Mouse (Mus musculus): ENCODE results near the gene Wdr25. TPM values are rescaled to one million over a fixed set of nuclear protein-coding genes. Genes with fewer than 3 reads are reported as not detected.
A peak's percentile ranks its signal among the peaks of the same experiment; 100 is the strongest.

The Wdr25 gene
- polyA plus RNA-seq, 1 experiment, result 6.4 TPM

DNA sequence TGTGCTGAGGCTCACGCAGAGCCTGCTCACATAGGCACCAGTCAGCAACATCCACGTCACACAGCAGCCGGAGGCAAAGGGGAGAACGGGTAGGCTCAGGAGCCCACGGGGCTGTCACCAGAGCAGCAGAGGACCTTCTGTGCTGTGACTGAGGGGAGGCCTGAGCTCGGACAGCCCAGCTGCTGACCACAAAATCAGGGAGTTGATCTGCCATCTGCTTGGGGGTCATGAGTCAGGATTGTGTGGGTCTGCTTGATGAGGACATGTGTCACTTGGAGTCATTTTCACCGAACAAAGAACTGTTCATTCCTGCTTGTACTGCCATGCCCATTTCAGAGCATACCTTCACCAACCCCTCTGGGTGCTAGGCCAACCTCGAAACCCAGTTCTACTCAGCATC lies 37.2 kb upstream of the Wdr25 start:
- no peak for TF ChIP-seq POLR2A (IDR thresholded peaks at IDR 0.05; ENCODE audit: low read depth, low read length)
- no peak for TF ChIP-seq CTCF (IDR thresholded peaks at IDR 0.05; ENCODE audit: extremely low read depth, insufficient read depth, insufficient read length, insufficient replicate concordance)
- H3K27me3 ChIP-seq (ENCODE audit: control insufficient read depth, insufficient read depth, low read length), result no peaks in the 10 kb centered on the region
- no peak overlapping the region for H3K27ac ChIP-seq (ENCODE audit: insufficient read depth, low read length)
- no peak for DNase-seq (ENCODE audit: low read depth in 1 of 2, low spot score in 2 of 2)
- WGBS, result 87% methylated on average over 8 of the region's 8 CpGs
- no peaks in the 10 kb centered on the region for H3K4me1 ChIP-seq (ENCODE audit: control insufficient read depth, insufficient read depth, insufficient read length)
- peaks cover 6% of the 10 kb centered on the region for H3K36me3 ChIP-seq (ENCODE audit: control insufficient read depth, insufficient read depth, low read length)
- no peak overlapping the region for H3K4me3 ChIP-seq (ENCODE audit: extremely low read depth, insufficient read depth, insufficient read length)

DNA sequence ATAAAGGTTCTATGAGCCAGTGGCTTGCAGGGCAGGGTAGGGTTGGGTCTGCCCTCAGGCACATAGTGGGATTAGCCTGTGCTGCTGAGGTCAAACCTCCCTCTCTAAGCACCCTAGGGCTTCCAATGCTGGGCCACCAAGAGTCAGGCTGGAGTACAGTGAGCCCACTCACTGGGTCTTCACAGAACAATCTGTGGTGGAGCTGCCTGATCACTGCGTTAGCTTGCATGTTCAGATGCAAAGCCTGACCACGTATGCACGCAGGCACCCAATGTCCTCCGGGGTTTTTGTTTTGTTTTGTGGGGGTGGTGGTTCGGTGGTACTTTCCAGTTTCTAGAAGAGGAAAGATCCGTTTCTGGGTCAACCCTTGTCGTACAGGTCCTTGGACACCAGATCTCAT lies 36.3 kb upstream of the Wdr25 start:
- no peak for DNase-seq (ENCODE audit: low read depth in 1 of 2, low spot score in 2 of 2)
- H3K27ac ChIP-seq (ENCODE audit: insufficient read depth, low read length), result no peak overlapping the region
- WGBS, result 89% methylated on average over 7 of the region's 7 CpGs

DNA sequence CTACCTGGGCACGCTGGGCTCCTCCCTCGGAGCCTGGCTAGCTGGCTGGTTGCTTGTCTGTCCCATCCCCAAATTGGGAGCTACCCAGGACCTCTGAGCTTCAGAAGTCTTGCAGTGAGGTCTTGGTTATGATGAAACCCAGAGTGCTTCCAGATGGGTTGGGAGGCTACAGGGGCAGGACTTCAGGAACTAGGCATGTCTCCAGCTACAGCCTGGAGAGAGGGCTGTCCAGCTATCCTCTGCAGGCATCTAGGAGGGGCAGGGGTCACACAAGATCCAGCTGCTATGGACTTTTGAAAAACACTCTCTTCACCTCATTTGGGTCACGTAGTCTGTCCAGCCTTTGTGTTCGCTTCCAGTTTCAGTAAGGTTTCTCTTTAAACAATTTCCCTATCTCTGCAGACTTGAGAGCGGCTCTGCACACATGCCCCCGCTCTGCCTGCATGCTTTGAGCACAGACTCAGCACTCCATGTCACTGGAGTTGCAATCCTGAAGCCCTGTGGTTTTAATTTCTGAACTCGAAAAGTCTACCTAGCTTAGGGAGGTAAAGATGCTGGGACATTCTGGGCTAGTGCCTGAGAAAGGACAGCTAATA lies 35.7 kb upstream of the Wdr25 start:
- H3K27ac ChIP-seq (ENCODE audit: insufficient read depth, low read length), result no peak overlapping the region
- peaks cover 11% of the 10 kb centered on the region for H3K36me3 ChIP-seq (ENCODE audit: control insufficient read depth, insufficient read depth, low read length)
- WGBS, result 83% methylated on average over 7 of the region's 7 CpGs
- H3K27me3 ChIP-seq (ENCODE audit: control insufficient read depth, insufficient read depth, low read length), result no peaks in the 10 kb centered on the region
- H3K4me3 ChIP-seq (ENCODE audit: extremely low read depth, insufficient read depth, insufficient read length), result no peak overlapping the region
- no peaks in the 10 kb centered on the region for H3K4me1 ChIP-seq (ENCODE audit: control insufficient read depth, insufficient read depth, insufficient read length)
- DNase-seq (ENCODE audit: low read depth in 1 of 2, low spot score in 2 of 2), result no peak
- no peak for TF ChIP-seq POLR2A (IDR thresholded peaks at IDR 0.05; ENCODE audit: low read depth, low read length)
- TF ChIP-seq CTCF (IDR thresholded peaks at IDR 0.05; ENCODE audit: extremely low read depth, insufficient read depth, insufficient read length, insufficient replicate concordance), result no peak

More for the DNA sequence above, 36.3 kb upstream of the Wdr25 start:
- H3K4me1 ChIP-seq (ENCODE audit: control insufficient read depth, insufficient read depth, insufficient read length), result no peaks in the 10 kb centered on the region
- H3K27me3 ChIP-seq (ENCODE audit: control insufficient read depth, insufficient read depth, low read length), result no peaks in the 10 kb centered on the region
- peaks cover 9% of the 10 kb centered on the region for H3K36me3 ChIP-seq (ENCODE audit: control insufficient read depth, insufficient read depth, low read length)
- no peak for TF ChIP-seq POLR2A (IDR thresholded peaks at IDR 0.05; ENCODE audit: low read depth, low read length)
- no peak overlapping the region for H3K4me3 ChIP-seq (ENCODE audit: extremely low read depth, insufficient read depth, insufficient read length)

DNA sequence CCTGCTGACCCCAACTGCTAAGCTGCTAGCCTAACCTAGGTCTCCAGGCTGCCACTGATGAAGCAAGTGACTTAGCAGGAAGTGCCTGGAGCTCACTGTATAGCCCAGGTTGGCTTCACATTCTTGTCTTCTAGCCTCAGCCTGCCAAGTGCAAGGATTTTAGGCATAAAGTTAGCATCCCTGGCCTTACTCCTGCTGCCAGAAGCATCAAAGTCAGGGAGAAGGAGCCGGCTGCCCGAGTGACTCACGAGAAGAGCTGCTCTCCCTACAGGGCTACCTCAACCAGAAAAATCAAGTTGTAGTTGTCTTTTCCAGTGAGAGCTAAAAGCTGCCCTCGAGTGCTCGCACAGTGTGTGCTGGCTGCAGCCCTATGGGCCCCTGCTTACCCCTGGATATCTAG lies 34.9 kb upstream of the Wdr25 start:
- no peaks in the 10 kb centered on the region for H3K27me3 ChIP-seq (ENCODE audit: control insufficient read depth, insufficient read depth, low read length)
- DNase-seq (ENCODE audit: low read depth in 1 of 2, low spot score in 2 of 2), result no peak
- peak overlapping the region; percentile 6; the same call in 1 of the 2 replicates for H3K27ac ChIP-seq (ENCODE audit: insufficient read depth, low read length)
- H3K4me1 ChIP-seq (ENCODE audit: control insufficient read depth, insufficient read depth, insufficient read length), result no peaks in the 10 kb centered on the region
- 77% methylated on average over 5 of the region's 5 CpGs for WGBS
- TF ChIP-seq CTCF (IDR thresholded peaks at IDR 0.05; ENCODE audit: extremely low read depth, insufficient read depth, insufficient read length, insufficient replicate concordance), result no peak
- TF ChIP-seq POLR2A (IDR thresholded peaks at IDR 0.05; ENCODE audit: low read depth, low read length), result no peak
- H3K4me3 ChIP-seq (ENCODE audit: extremely low read depth, insufficient read depth, insufficient read length), result no peak overlapping the region
- peaks cover 13% of the 10 kb centered on the region for H3K36me3 ChIP-seq (ENCODE audit: control insufficient read depth, insufficient read depth, low read length)

DNA sequence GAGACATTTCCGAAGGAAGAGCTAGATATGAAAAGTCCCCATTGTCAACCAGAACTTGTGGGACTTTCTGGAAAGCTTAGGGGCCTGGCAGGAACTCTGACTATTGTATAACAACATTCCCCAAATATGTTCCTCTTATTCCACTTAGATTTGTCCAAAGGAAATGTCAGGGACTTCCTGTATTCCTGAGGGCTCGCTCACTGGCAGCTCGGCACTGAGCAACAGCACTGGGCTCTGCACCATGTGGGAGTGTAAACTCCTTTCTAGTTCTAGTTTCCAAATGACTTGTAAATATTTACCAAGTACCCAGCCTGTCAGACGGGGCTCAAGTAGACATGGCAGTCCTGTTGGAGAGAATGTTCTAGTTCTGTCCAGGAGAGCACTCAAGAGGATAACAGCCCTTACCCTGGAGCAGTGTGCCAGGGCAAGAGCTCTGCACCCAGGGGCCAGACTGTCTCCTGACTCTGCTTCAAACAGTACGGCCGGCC lies 28.4 kb upstream of the Wdr25 start:
- DNase-seq (ENCODE audit: low read depth in 1 of 2, low spot score in 2 of 2), result no peak
- TF ChIP-seq POLR2A (IDR thresholded peaks at IDR 0.05; ENCODE audit: low read depth, low read length) (no peak), CTCF (IDR thresholded peaks at IDR 0.05; ENCODE audit: extremely low read depth, insufficient read depth, insufficient read length, insufficient replicate concordance) (no peak)
- no peak overlapping the region for H3K4me3 ChIP-seq (ENCODE audit: extremely low read depth, insufficient read depth, insufficient read length)
- H3K27ac ChIP-seq (ENCODE audit: insufficient read depth, low read length), result peak overlapping the region; percentile 75
- no peaks in the 10 kb centered on the region for H3K4me1 ChIP-seq (ENCODE audit: control insufficient read depth, insufficient read depth, insufficient read length)
- H3K27me3 ChIP-seq (ENCODE audit: control insufficient read depth, insufficient read depth, low read length), result no peaks in the 10 kb centered on the region
- WGBS, result 89% methylated on average over 6 of the region's 6 CpGs
- H3K36me3 ChIP-seq (ENCODE audit: control insufficient read depth, insufficient read depth, low read length), result peaks cover 39% of the 10 kb centered on the region

DNA sequence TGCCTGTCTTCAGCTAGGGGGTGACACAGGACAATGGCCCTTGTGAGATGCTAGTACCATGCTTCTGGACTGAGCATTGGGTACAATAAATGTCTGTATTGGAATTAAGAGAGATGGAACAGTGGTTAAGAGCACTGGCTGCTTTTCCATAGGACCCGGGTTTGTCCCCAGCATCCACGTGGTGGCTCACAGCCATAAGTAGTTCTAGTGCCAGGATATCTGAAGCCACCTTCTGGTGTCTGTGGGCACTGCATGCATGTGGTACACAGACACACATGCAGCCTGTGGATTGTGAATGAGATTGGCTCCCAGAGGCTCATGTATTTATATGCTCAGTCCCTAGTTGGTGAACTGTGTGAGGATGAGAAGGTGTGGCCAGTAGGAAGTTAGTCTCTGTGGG lies 23.9 kb upstream of the Wdr25 start:
- peaks cover 38% of the 10 kb centered on the region for H3K36me3 ChIP-seq (ENCODE audit: control insufficient read depth, insufficient read depth, low read length)
- 81% methylated on average over 2 of the region's 2 CpGs for WGBS
- no peak overlapping the region for H3K4me3 ChIP-seq (ENCODE audit: extremely low read depth, insufficient read depth, insufficient read length)
- no peak overlapping the region for H3K27ac ChIP-seq (ENCODE audit: insufficient read depth, low read length)
- H3K4me1 ChIP-seq (ENCODE audit: control insufficient read depth, insufficient read depth, insufficient read length), result no peaks in the 10 kb centered on the region
- no peak for DNase-seq (ENCODE audit: low read depth in 1 of 2, low spot score in 2 of 2)
- TF ChIP-seq POLR2A (IDR thresholded peaks at IDR 0.05; ENCODE audit: low read depth, low read length) (no peak), CTCF (IDR thresholded peaks at IDR 0.05; ENCODE audit: extremely low read depth, insufficient read depth, insufficient read length, insufficient replicate concordance) (no peak)
- H3K27me3 ChIP-seq (ENCODE audit: control insufficient read depth, insufficient read depth, low read length), result no peaks in the 10 kb centered on the region

DNA sequence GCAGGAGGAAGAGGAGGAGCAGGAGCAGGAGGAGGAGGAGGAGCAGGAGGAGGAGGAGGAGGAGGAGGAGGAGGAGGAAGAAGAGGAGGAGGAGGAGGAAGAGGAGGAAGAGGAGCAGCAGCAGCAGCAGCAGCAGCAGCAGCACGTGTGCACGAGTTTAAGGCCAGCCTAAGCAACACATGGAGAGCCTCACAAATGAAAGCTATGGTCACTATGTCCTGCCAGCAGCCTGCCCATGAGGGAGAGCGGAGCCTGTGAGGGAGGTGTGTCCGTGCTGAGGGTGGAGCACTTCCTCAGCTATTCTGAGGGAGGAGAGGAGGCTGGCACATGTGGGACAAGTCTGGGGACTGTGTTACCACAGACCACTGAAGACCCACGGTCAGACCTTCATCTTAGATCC lies 20.3 kb upstream of the Wdr25 start:
- 91% methylated on average over 5 of the region's 5 CpGs for WGBS
- no peak for DNase-seq (ENCODE audit: low read depth in 1 of 2, low spot score in 2 of 2)
- Histone ChIP-seq H3K27ac (ENCODE audit: insufficient read depth, low read length) (no peak overlapping the region), H3K36me3 (ENCODE audit: control insufficient read depth, insufficient read depth, low read length) (peaks cover 30% of the 10 kb centered on the region), H3K4me3 (ENCODE audit: extremely low read depth, insufficient read depth, insufficient read length) (no peak overlapping the region), H3K4me1 (ENCODE audit: control insufficient read depth, insufficient read depth, insufficient read length) (no peaks in the 10 kb centered on the region), H3K27me3 (ENCODE audit: control insufficient read depth, insufficient read depth, low read length) (no peaks in the 10 kb centered on the region)
- no peak for TF ChIP-seq POLR2A (IDR thresholded peaks at IDR 0.05; ENCODE audit: low read depth, low read length)
- TF ChIP-seq CTCF (IDR thresholded peaks at IDR 0.05; ENCODE audit: extremely low read depth, insufficient read depth, insufficient read length, insufficient replicate concordance), result no peak
